Mouse (Mus musculus) E14TG2a.4 (cell line): ENCODE data around the gene Prkag3.

ENCODE experiments used
- H3K27me3 ChIP-seq: 2 replicates; pipeline ENCODE4 v1.6.1; 2014; ENCODE audit warnings: low read length, control low read depth; ENCODE audit not compliant: insufficient read depth
- H3K36me3 ChIP-seq: 2 replicates; pipeline ENCODE4 v1.6.1; 2014; ENCODE audit warnings: low read length, control low read depth; ENCODE audit not compliant: insufficient read depth
- H3K4me1 ChIP-seq: replicated peaks from 2 replicates; pipeline ENCODE4 v1.6.1; 2014; ENCODE audit warnings: low read depth, low read length, control low read depth
- H3K4me3 ChIP-seq: replicated peaks from 2 replicates; pipeline ENCODE4 v1.5.1; 2014; ENCODE audit warnings: mild to moderate bottlenecking, low read length
- H3K9me3 ChIP-seq: 2 replicates; pipeline ENCODE4 v1.6.1; 2014; ENCODE audit warnings: low read length, control low read depth
- CTCF ChIP-seq: conservative IDR thresholded peaks from 2 replicates; pipeline ENCODE4 v1.5.1; 2014; ENCODE audit warnings: low read length
- NANOG ChIP-seq: IDR thresholded peaks from 2 replicates; pipeline ENCODE4 v1.6.1; 2014; ENCODE audit warnings: borderline replicate concordance, low read length, mixed read lengths
- POU5F1 ChIP-seq: IDR thresholded peaks from 2 replicates; pipeline ENCODE4 v1.6.1; 2014; ENCODE audit warnings: low read length, borderline replicate concordance

Gene Prkag3

DNA sequence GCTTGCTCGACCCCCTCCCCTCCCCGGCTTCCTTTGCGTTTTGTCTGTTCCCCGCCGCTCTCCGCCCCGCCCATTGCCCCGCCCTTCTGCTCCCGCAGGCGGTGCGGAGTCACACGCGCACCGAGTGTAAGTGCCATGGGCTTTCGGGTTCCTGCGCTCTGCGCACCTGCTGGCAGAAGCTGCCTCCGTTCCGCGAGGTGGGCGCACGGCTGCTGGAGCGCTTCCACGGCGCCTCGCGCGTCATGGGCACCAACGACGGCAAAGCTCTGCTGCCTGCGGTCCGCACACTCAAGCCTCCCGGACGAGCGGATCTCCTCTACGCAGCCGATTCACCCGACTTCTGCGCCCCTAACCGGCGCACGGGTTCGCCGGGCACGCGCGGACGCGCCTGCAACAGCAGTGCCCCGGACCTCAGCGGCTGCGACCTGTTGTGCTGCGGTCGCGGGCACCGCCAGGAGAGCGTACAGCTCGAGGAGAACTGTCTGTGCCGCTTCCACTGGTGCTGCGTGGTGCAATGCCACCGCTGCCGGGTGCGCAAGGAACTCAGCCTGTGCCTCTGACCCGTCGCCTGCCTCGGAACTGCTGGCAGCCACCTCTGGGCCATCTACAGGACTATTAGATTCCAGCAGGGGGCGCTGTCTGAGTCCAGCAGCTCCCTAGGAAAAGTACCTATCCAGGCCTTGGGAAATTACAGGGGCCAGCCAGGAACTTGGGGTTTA, 35.2 kb upstream of the Prkag3 start:
- Histone ChIP-seq H3K4me1 (peaks cover 59% of the 10 kb centered on the region), H3K36me3 (no peaks in the 10 kb centered on the region), H3K9me3 (no peaks in the 10 kb centered on the region), H3K4me3 (peak overlapping the region; percentile 89), H3K27me3 (peaks cover 87% of the 10 kb centered on the region)
- TF ChIP-seq POU5F1 = no peak
- peak; percentile 78 for TF ChIP-seq CTCF
- no peak for TF ChIP-seq NANOG

- H3K27me3 ChIP-seq = peaks cover 81% of the 10 kb centered on the region
- H3K36me3 ChIP-seq = no peaks in the 10 kb centered on the region
- peaks cover 60% of the 10 kb centered on the region for H3K4me1 ChIP-seq
- no peak for TF ChIP-seq NANOG
- no peak for TF ChIP-seq POU5F1
- TF ChIP-seq CTCF = no peak
- H3K4me3 ChIP-seq = peak overlapping the region; percentile 89
- no peaks in the 10 kb centered on the region for H3K9me3 ChIP-seq
These were observed 34.5 kb upstream of the Prkag3 start for GRCm38 (mm10) chr1:74783554-74783953.

DNA sequence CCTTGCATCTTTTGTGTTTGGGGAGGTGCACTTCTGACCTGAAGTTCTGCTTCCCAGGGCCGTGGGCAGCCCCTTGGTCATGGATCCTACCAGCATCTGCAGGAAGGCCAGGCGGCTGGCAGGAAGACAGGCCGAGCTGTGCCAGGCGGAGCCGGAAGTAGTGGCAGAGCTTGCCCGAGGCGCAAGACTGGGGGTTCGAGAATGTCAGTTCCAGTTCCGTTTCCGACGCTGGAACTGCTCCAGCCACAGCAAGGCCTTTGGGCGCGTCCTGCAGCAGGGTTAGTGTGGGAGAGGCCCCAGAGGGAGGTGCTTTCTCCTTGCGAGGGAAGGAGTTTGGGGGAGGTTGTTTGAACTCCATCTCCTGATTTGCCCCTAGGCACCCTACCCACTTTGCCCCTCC, 33.0 kb upstream of the Prkag3 start:
- no peaks in the 10 kb centered on the region for H3K9me3 ChIP-seq
- H3K27me3 ChIP-seq = peaks cover 72% of the 10 kb centered on the region
- H3K36me3 ChIP-seq = no peaks in the 10 kb centered on the region
- peak overlapping the region; percentile 67 for H3K4me3 ChIP-seq
- TF ChIP-seq POU5F1 (no peak), NANOG (no peak), CTCF (no peak)
- H3K4me1 ChIP-seq = peaks cover 68% of the 10 kb centered on the region

DNA sequence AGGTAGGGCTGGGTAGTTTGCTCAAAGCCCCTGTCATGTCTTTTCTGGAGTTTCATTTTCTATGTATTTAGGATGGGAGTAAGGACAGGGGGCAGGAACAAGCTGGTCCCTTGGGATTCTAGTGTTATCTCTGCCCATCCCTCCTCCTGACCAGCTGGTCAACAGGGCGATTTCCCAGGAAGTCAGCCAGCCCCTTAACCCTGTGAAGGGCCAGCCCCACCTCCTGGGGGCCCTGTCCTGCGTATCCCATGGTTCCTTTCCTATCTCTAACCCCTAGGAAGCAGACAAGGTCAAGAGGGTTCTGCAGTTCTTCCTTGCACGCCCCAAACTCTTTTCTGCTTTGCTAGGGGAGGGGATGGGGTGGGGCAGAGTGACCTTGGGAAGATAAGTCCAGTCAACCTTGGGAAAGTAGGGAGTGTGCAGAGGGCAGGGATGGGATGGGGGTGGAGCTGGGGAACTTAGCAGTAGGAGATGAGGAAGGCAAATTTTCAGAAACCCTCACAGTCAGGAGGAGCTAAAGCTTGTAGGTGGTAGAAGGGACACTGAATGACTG, 30.0 kb upstream of the Prkag3 start:
- Histone ChIP-seq H3K36me3 (no peaks in the 10 kb centered on the region), H3K9me3 (no peaks in the 10 kb centered on the region), H3K4me1 (peaks cover 91% of the 10 kb centered on the region), H3K27me3 (peaks cover 75% of the 10 kb centered on the region), H3K4me3 (peak overlapping the region; percentile 24; the same call in 1 of the 2 replicates)
- no peak for TF ChIP-seq POU5F1
- no peak for TF ChIP-seq CTCF
- no peak for TF ChIP-seq NANOG

DNA sequence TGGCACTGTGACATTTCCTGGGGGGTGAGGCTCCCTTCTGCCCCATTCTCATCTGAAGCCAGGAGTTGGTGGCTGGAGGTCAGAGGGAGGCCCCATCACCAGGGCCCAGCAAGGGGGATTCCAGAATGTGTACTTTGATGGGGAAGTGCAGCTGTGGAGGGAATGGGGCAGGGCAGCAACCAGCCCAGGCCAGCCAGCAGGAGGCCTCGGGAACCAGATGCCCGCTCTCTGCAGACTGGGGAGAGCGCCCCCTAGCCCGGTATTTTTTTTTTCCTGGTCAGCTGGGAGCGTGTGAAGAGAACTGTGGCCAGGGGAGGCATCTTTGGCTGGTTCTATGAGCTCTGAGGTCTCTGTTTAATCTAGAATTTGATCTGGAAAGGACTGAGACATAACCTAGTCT, 26.8 kb upstream of the Prkag3 start:
- peaks cover 88% of the 10 kb centered on the region for H3K4me1 ChIP-seq
- no peaks in the 10 kb centered on the region for H3K36me3 ChIP-seq
- no peak overlapping the region for H3K4me3 ChIP-seq
- no peaks in the 10 kb centered on the region for H3K9me3 ChIP-seq
- H3K27me3 ChIP-seq = peaks cover 73% of the 10 kb centered on the region
- TF ChIP-seq CTCF (peak; percentile 33; the same call in 1 of the 2 replicates), POU5F1 (no peak)

- Histone ChIP-seq H3K9me3 (no peaks in the 10 kb centered on the region), H3K36me3 (no peaks in the 10 kb centered on the region), H3K4me3 (no peak overlapping the region), H3K27me3 (peaks cover 80% of the 10 kb centered on the region), H3K4me1 (peaks cover 88% of the 10 kb centered on the region)
- TF ChIP-seq POU5F1 (no peak), CTCF (no peak), NANOG (no peak)
These were observed 25.0 kb upstream of the Prkag3 start for GRCm38 (mm10) chr1:74774062-74774461.

GRCm38 (mm10) chr1:74773136-74773535, 24.1 kb upstream of the Prkag3 start:
- H3K27me3 ChIP-seq = peaks cover 90% of the 10 kb centered on the region
- no peaks in the 10 kb centered on the region for H3K9me3 ChIP-seq
- H3K36me3 ChIP-seq = no peaks in the 10 kb centered on the region
- H3K4me3 ChIP-seq = peak overlapping the region; percentile 73; the same call in 1 of the 2 replicates
- peaks cover 79% of the 10 kb centered on the region for H3K4me1 ChIP-seq
- TF ChIP-seq CTCF (no peak), POU5F1 (no peak), NANOG (no peak)

- Histone ChIP-seq H3K9me3 (no peaks in the 10 kb centered on the region), H3K27me3 (peaks cover 93% of the 10 kb centered on the region), H3K4me3 (peak overlapping the region; percentile 73), H3K36me3 (no peaks in the 10 kb centered on the region), H3K4me1 (peaks cover 68% of the 10 kb centered on the region)
- TF ChIP-seq POU5F1 = no peak
- TF ChIP-seq CTCF = no peak
- no peak for TF ChIP-seq NANOG
These were observed 23.1 kb upstream of the Prkag3 start for GRCm38 (mm10) chr1:74771931-74772620.
